In the genomic region with DNA sequence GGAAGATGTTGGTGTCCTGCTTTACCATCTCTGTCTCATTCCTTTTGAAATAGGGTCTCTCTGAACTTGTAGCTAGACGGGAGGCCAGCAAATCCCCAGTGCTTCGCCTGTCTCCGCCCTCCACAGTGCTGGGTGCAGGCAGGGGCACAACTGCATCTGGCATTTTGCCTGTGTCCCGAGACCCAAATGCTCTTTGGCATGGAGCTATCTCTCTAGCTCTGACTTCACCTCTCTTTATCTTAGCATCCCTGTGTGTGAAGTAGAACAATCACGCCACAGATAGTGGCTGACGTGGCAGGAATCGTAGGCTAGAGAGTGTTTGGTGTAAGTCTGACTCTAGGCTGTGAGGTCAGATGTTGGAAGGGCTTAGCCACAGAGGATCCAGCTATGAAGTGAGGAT, we compare ENCODE assay signal across 10 mouse cellular contexts. TPM values are rescaled to one million over a fixed set of nuclear protein-coding genes. Genes with fewer than 3 reads are reported as not detected.
A peak's percentile ranks its signal among the peaks of the same experiment; 100 is the strongest.
DNase-seq lines count a peak whose midpoint lies in the region; ATAC-seq lines count a peak whose summit lies in the region.
"Had no signal": no experiment of that assay in that cellular context is flagged by ENCODE, and none has a peak within 500 bp of the region (broad histone marks: within the 10 kb centered on the region; RNA-seq: fewer than 3 reads in every experiment).

No protein-coding gene starts in this region.

- H3K4me1 ChIP-seq in hindbrain, embryonic 10.5 days (replicated peaks) = peaks cover 40% of the 10 kb centered on the region
- H3K4me1 ChIP-seq in hindbrain, embryonic 14.5 days (replicated peaks; ENCODE audit: control insufficient read depth, insufficient read depth, low read length) = 0 out of 2 replicates have a peak, but pooled peaks cover 15% of the 10 kb centered on the region
- H3K4me1 ChIP-seq in liver, embryonic 13.5 days (replicated peaks) = peaks cover 27% of the 10 kb centered on the region

- no peaks in the 10 kb centered on the region for H3K27me3 ChIP-seq in hindbrain, embryonic 10.5 days (ENCODE audit: insufficient read depth, poor library complexity, severe bottlenecking)
- no peaks in the 10 kb centered on the region for H3K27me3 ChIP-seq in hindbrain, embryonic 14.5 days (ENCODE audit: control insufficient read depth, insufficient read depth, low read length)
- peaks cover 16% of the 10 kb centered on the region for H3K27me3 ChIP-seq in liver, embryonic 13.5 days

- no peaks in the 10 kb centered on the region for H3K36me3 ChIP-seq in hindbrain, embryonic 10.5 days
- H3K36me3 ChIP-seq in hindbrain, embryonic 14.5 days (replicated peaks; ENCODE audit: control insufficient read depth, insufficient read depth) = no peaks in the 10 kb centered on the region
- no peaks in the 10 kb centered on the region for H3K36me3 ChIP-seq in liver, embryonic 13.5 days

- H3K4me2 ChIP-seq in hindbrain, embryonic 14.5 days (replicated peaks) = no peak overlapping the region
- H3K4me2 ChIP-seq in liver, embryonic 13.5 days = peak overlapping the region; percentile 36; the same call in 1 of the 2 replicates

- DNase-seq in cerebellum, postnatal 10 days = peak; percentile 46 to 47
- DNase-seq in cerebellum, postnatal 36 days = no peak
- DNase-seq in hindbrain, embryonic 10.5 days (ENCODE audit: low spot score) = no peak
- DNase-seq in hindbrain, embryonic 14.5 days (ENCODE audit: low spot score) = no peak
- DNase-seq in liver, embryonic 13.5 days = no peak
- DNase-seq in left cerebral cortex, adult 8-10 months (ENCODE audit: low spot score in 2 of 2) = no peak
- DNase-seq: cerebellum, adult 8-10 months; kidney, postnatal 36 days had no signal

- H3K4me3 ChIP-seq in hindbrain, embryonic 10.5 days = no peak overlapping the region
- no peak overlapping the region for H3K4me3 ChIP-seq in hindbrain, embryonic 14.5 days (replicated peaks; ENCODE audit: low read length)
- no peak overlapping the region for H3K4me3 ChIP-seq in liver, embryonic 13.5 days (replicated peaks)

- no peak overlapping the region for H3K9ac ChIP-seq in hindbrain, embryonic 14.5 days
- peak overlapping the region; percentile 33; the same call in 1 of the 2 replicates for H3K9ac ChIP-seq in liver, embryonic 13.5 days

- WGBS in hindbrain, embryonic 10.5 days = 80% methylated on average over 7 of the region's 7 CpGs
- WGBS in hindbrain, embryonic 14.5 days = 73% methylated on average over 7 of the region's 7 CpGs
- WGBS in liver, embryonic 13.5 days (ENCODE audit: insufficient replicate concordance) = 28% methylated on average over 7 of the region's 7 CpGs

- H3K27ac ChIP-seq in hindbrain, embryonic 10.5 days = peak overlapping the region; percentile 59; the same call in 1 of the 2 replicates
- H3K27ac ChIP-seq in hindbrain, embryonic 14.5 days = no peak overlapping the region
- H3K27ac ChIP-seq in liver, embryonic 13.5 days = no peak overlapping the region

- H3K9me3 ChIP-seq in hindbrain, embryonic 10.5 days = no peaks in the 10 kb centered on the region
- H3K9me3 ChIP-seq in hindbrain, embryonic 14.5 days (ENCODE audit: control insufficient read depth, low read length) = no peaks in the 10 kb centered on the region
- H3K9me3 ChIP-seq in liver, embryonic 13.5 days (replicated peaks) = no peaks in the 10 kb centered on the region

- no peak for ATAC-seq in hindbrain, embryonic 14.5 days (ENCODE audit: low FRiP score)
- 0 out of 2 replicates have a peak, but pooled peaks have one; percentile 32 for ATAC-seq in erythroblast, adult 5-6 weeks (replicated peaks; ENCODE audit: low FRiP score, poor library complexity, severe bottlenecking)
- ATAC-seq in liver, embryonic 13.5 days (ENCODE audit: low read depth) = no peak
- ATAC-seq in granulocyte monocyte progenitor cell, adult 5-6 weeks (replicated peaks; ENCODE audit: poor library complexity, severe bottlenecking) = no peak

RNA-seq across cellular contexts. Expression of a gene that starts 53.2 kb away (rescaled TPM):
- polyA plus RNA-seq in hindbrain, embryonic 10.5 days (2016; fragmentation: Nextera tagmentation; extraction: Ambion mirVana) = 0.07 and 0.16 TPM in 2 replicates
- 1.9 and 2.1 TPM in 2 replicates for polyA plus RNA-seq in hindbrain, embryonic 14.5 days (2014; fragmentation: Nextera tagmentation; extraction: Ambion mirVana)
- 0.42 and 1.7 TPM in 2 replicates for total RNA-seq in erythroblast, adult 5-6 weeks (2015; ENCODE audit: low replicate concordance)
- 0.14 and 0.77 TPM in 2 replicates for total RNA-seq in erythroblast, adult 5-6 weeks (2017; ENCODE audit: low replicate concordance)
- polyA plus RNA-seq in liver, embryonic 13.5 days (2015; fragmentation: Nextera tagmentation; extraction: Ambion mirVana) = 0.03 and 0.06 TPM in 2 replicates
- 1.4 TPM in 2 replicates for total RNA-seq in granulocyte monocyte progenitor cell, adult 5-6 weeks (2014; fragmentation: Nextera tagmentation)
- 0.65 and 3.6 TPM in 2 replicates for total RNA-seq in granulocyte monocyte progenitor cell, adult 5-6 weeks (2017)
- total RNA-seq in left cerebral cortex, adult 8-10 months (2022) = 10 to 100 TPM; 64.2 to 73.4 (median 69.1) TPM

Comparison
In these comparisons a context has a peak if more than half of its experiments do, and no peak if none do; other contexts are left out.
1. DNase-seq: peak in cerebellum, postnatal 10 days (2 of 2); none in cerebellum, postnatal 36 days (0 of 2), hindbrain, embryonic 10.5 days (single experiment), hindbrain, embryonic 14.5 days (single experiment), liver, embryonic 13.5 days (single experiment) and left cerebral cortex, adult 8-10 months (0 of 2).
2. RNA of a gene that starts 53.2 kb away (total RNA-seq): 64.2 to 73.4 TPM in left cerebral cortex, adult 8-10 months; 0.65 to 3.6 TPM in granulocyte monocyte progenitor cell, adult 5-6 weeks and 0.14 to 1.7 TPM in erythroblast, adult 5-6 weeks; every median in the first group is over 10 times any median in the second.